Mouse (Mus musculus) embryonic facial prominence, embryonic 11.5 days (tissue): ENCODE results near the gene Zfp36l2. TPM values are rescaled to one million over a fixed set of nuclear protein-coding genes. Genes with fewer than 3 reads are reported as not detected.

Experiments used
- ATAC-seq: fragments of 200-750 bp; cut with Nextera tagmentation; replicated peaks from 2 replicates; pipeline ENCODE4 v1.8.0; 2017; ENCODE audit warnings: low read depth; ENCODE audit not compliant: insufficient number of reproducible peaks, low FRiP score, low TSS enrichment
- DNase-seq: peaks from one replicate; pipeline ENCODE4 v3.0.0-alpha.2; 2015; ENCODE audit warnings: low spot score
- H3K27ac ChIP-seq: fragments of 300-500 bp; sonication (generic); replicated peaks from 2 replicates; pipeline ENCODE4 v1.5.1; 2014; ENCODE audit warnings: mild to moderate bottlenecking, low read depth, low read length, control low read depth
- H3K27me3 ChIP-seq: fragments of 300-500 bp; sonication (generic); 2 replicates; pipeline ENCODE4 v1.6.1; 2014; ENCODE audit warnings: mild to moderate bottlenecking, low read length, moderate library complexity, mixed read lengths; ENCODE audit not compliant: control insufficient read depth, insufficient read depth
- H3K36me3 ChIP-seq: fragments of 300-500 bp; sonication (generic); replicated peaks from 2 replicates; pipeline ENCODE4 v1.6.1; 2014; ENCODE audit warnings: low read depth, mild to moderate bottlenecking, low read length, moderate library complexity, mixed read lengths; ENCODE audit not compliant: control insufficient read depth, insufficient read depth
- H3K4me1 ChIP-seq: fragments of 300-500 bp; sonication (generic); 2 replicates; pipeline ENCODE4 v1.6.1; 2014; ENCODE audit warnings: low read length, mixed read lengths; ENCODE audit not compliant: control insufficient read depth, insufficient read depth
- H3K4me2 ChIP-seq: fragments of 300-500 bp; sonication (generic); 2 replicates; pipeline ENCODE4 v1.6.1; 2014; ENCODE audit warnings: low read depth, mild to moderate bottlenecking, control low read depth, low read length, moderate library complexity
- H3K4me3 ChIP-seq: fragments of 300-500 bp; sonication (generic); 2 replicates; pipeline ENCODE4 v1.5.1; 2014; ENCODE audit warnings: low read depth, low read length, control low read depth
- H3K9ac ChIP-seq: fragments of 300-500 bp; sonication (generic); replicated peaks from 2 replicates; pipeline ENCODE4 v1.6.1; 2014; ENCODE audit warnings: mild to moderate bottlenecking, control low read depth, low read length
- H3K9me3 ChIP-seq: fragments of 300-500 bp; sonication (generic); replicated peaks from 2 replicates; pipeline ENCODE4 v1.6.1; 2016; ENCODE audit warnings: mild to moderate bottlenecking, low read length, inconsistent platforms, mixed read lengths; ENCODE audit not compliant: control insufficient read depth
- WGBS: fragments of 180-500 bp; shearing (Covaris S2); extraction: QIAGEN DNeasy Blood & Tissue Kit; methylation state at CpG from one replicate; pipeline ENCODE4 v1.1.7; 2014; 5-methylcytosine and 5-hydroxymethylcytosine counted together
- polyA plus RNA-seq: library from polyadenylated mRNA; unstranded; fragments of >200 nt; fragmentation: Nextera tagmentation; extraction: Ambion mirVana; gene quantifications from 2 replicates; pipeline ENCODE4 v1.2.1, GENCODE M21; 2014

The Zfp36l2 gene
- polyA plus RNA-seq, 1 experiment from 2014 or later, result 22.8 TPM

DNA sequence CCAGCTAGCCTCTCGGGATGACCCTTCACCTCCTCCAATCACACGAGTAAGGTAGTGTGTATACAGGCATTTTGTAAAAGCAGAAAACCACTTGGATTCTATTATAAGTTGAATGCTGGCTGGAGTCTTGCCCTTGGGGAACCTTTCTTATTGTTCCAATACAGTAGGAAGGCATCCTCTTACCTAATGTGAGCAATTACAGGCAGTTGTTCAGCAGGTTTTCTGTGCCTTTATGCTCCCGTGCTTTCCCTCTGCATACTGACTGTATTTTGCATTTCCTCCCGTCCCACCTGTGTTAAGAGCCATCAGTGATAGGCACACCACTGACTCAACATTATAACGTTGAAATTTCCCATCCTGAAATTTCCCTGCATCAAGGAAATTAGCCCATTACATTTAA lies 17.2 kb upstream of the Zfp36l2 start:
- DNase-seq, result no peak
- 62% methylated on average over 5 of the region's 5 CpGs for WGBS
- ATAC-seq, result no peak
- no peaks in the 10 kb centered on the region for H3K9me3 ChIP-seq
- H3K27ac ChIP-seq, result no peak overlapping the region
- no peak overlapping the region for H3K9ac ChIP-seq
- H3K4me2 ChIP-seq, result no peak overlapping the region
- no peaks in the 10 kb centered on the region for H3K36me3 ChIP-seq
- H3K27me3 ChIP-seq, result no peaks in the 10 kb centered on the region
- no peaks in the 10 kb centered on the region for H3K4me1 ChIP-seq
- no peak overlapping the region for H3K4me3 ChIP-seq

DNA sequence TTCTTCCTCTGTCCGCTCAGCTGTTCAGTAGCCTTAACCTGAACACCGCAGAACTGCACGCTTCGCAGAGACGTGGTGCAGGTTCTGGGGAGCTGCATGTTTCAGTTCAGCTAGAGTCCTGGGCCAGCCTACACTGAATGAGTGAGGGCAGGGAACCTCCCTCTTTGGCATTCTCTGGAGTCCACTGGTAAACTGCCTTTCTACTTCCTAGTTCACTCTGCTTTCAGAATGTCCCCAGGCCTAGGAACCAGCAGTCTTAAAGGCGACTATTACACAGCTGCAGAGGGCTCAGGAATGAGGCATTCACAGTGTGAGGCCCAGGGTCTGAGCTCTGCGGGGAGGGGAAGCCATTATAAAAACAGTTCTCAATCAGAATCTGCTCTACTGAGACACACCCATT lies 15.6 kb upstream of the Zfp36l2 start:
- no peak overlapping the region for H3K27ac ChIP-seq
- no peaks in the 10 kb centered on the region for H3K27me3 ChIP-seq
- DNase-seq (no peak), ATAC-seq (no peak)
- no peak overlapping the region for H3K4me2 ChIP-seq
- H3K4me1 ChIP-seq, result no peaks in the 10 kb centered on the region
- H3K9me3 ChIP-seq, result no peaks in the 10 kb centered on the region
- H3K4me3 ChIP-seq, result no peak overlapping the region
- WGBS, result 64% methylated on average over 7 of the region's 7 CpGs
- no peaks in the 10 kb centered on the region for H3K36me3 ChIP-seq
- H3K9ac ChIP-seq, result no peak overlapping the region

DNA sequence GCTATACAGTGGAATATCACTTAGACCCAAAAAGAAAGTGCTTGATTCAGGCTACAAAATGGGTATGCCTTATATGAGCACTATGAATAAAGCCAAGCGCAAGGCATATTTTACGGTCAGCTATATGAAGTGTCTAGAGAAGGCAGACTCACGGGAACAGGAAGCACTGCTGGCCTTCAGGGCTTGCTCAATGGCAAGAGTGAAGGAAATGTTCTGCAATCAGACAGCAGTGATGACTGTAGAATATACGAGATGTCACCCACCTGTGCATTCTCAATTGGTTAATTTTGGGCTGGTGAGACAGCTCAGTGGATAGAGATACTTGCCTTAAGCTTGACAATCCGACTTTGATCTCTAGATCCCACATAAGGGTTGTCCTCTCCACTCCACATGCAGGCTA lies 13.4 kb upstream of the Zfp36l2 start:
- Histone ChIP-seq H3K36me3 (no peaks in the 10 kb centered on the region), H3K4me2 (no peak overlapping the region), H3K27me3 (no peaks in the 10 kb centered on the region), H3K4me3 (no peak overlapping the region), H3K9ac (no peak overlapping the region), H3K27ac (no peak overlapping the region), H3K4me1 (peaks cover 2% of the 10 kb centered on the region), H3K9me3 (no peaks in the 10 kb centered on the region)
- ATAC-seq, result no peak
- 92% methylated on average over 5 of the region's 5 CpGs for WGBS
- no peak for DNase-seq

DNA sequence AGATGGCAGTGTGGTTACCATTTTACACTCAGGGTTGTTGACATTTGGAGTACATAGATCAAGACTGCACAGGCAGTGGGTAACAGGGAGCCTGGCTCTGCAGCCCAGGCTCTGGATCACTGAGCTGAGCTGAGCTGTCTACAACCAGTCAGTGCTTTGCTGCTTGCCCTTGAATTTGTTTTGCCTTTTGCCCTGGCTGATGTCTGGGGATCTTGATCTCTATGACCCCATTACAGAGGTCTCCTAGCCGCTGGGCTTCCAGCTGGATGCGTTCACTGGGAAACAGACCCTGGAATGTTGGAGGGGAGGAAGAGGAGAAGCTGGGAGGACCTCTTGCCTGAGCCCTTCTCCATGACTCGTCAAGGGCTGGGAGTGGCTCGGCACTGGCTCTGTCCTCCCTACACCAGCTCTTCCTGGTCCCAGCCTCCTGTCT lies 10.2 kb upstream of the Zfp36l2 start:
- Histone ChIP-seq H3K9me3 (no peaks in the 10 kb centered on the region), H3K27ac (no peak overlapping the region), H3K4me2 (no peak overlapping the region), H3K27me3 (no peaks in the 10 kb centered on the region), H3K4me1 (peaks cover 2% of the 10 kb centered on the region), H3K36me3 (no peaks in the 10 kb centered on the region), H3K9ac (no peak overlapping the region), H3K4me3 (no peak overlapping the region)
- DNase-seq, result no peak
- WGBS, result 40% methylated on average over 4 of the region's 4 CpGs
- ATAC-seq, result no peak

DNA sequence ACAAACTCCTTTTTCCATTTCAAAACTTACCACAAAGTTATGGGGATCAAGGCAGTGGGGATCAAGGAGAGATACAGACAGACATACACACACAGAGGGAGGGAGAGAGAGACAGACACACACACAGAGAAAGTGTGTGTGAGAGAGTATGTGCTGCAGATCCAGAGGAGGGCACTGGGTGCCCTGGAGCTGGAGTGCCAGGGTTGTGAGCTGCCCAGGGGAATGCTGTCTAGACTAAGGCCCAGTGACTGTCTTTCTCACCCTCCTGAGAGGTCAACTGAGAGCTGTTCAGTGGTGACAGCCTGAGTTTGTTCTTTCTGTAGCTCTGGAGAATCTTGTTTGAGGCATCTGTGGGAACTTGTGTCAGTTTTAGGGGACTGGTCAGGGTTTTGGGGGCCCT lies 8.6 kb upstream of the Zfp36l2 start:
- DNase-seq (no peak), ATAC-seq (no peak)
- no peak overlapping the region for H3K27ac ChIP-seq
- H3K4me3 ChIP-seq, result no peak overlapping the region
- peaks cover 2% of the 10 kb centered on the region for H3K4me1 ChIP-seq
- H3K9me3 ChIP-seq, result no peaks in the 10 kb centered on the region
- no peaks in the 10 kb centered on the region for H3K36me3 ChIP-seq
- no peak overlapping the region for H3K4me2 ChIP-seq
- no peak overlapping the region for H3K9ac ChIP-seq
- no peaks in the 10 kb centered on the region for H3K27me3 ChIP-seq

DNA sequence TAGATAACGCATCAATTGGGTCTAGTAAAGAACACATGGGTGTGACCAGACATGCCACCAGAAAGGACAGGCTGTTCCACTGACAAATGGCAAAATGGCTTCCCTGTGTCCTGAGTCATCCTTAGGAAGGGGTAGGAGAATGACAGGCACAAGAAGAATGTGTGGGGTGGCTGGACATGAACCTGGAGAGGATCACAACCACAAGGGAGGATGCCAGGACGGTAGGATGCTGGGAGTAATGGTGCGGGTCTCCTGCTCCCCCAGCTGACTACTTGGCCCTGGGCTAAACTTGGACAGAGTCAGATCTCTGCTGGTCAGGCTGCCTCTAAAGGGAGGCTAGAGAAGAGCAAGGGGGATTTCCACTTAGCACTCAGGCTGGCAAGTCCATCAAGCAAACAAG lies 8.1 kb upstream of the Zfp36l2 start:
- Histone ChIP-seq H3K27ac (no peak overlapping the region), H3K27me3 (no peaks in the 10 kb centered on the region), H3K9me3 (no peaks in the 10 kb centered on the region), H3K4me1 (peaks cover 2% of the 10 kb centered on the region), H3K36me3 (no peaks in the 10 kb centered on the region), H3K4me2 (no peak overlapping the region), H3K4me3 (no peak overlapping the region), H3K9ac (no peak overlapping the region)
- no peak for DNase-seq
- WGBS, result 81% methylated on average over 3 of the region's 3 CpGs
- no peak for ATAC-seq

DNA sequence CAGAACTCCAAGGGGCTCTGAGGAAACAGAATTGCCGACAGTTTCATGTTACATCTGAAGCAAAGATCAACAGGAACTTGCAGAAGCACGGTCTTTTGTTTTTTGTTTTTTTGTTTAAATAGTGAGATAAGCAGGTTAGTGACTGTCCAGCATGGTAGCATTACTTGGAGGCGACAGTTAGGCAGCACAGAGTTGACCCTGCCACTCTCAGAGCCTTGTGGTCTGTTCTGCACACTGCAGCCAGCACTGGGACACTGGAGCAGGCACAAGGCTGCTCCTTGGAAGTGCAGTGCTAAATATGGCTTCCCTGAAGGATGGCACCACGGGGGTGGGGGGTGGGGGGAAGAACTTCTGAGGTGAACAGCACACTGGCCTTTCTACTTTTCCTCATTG lies 7.3 kb upstream of the Zfp36l2 start:
- H3K4me2 ChIP-seq, result no peak overlapping the region
- no peaks in the 10 kb centered on the region for H3K9me3 ChIP-seq
- ATAC-seq (no peak), DNase-seq (no peak)
- no peaks in the 10 kb centered on the region for H3K27me3 ChIP-seq
- no peak overlapping the region for H3K4me3 ChIP-seq
- H3K9ac ChIP-seq, result no peak overlapping the region
- no peak overlapping the region for H3K27ac ChIP-seq
- 43% methylated on average over 4 of the region's 4 CpGs for WGBS
- peaks cover 2% of the 10 kb centered on the region for H3K4me1 ChIP-seq
- peaks cover 3% of the 10 kb centered on the region; the same call in 1 of the 2 replicates for H3K36me3 ChIP-seq

DNA sequence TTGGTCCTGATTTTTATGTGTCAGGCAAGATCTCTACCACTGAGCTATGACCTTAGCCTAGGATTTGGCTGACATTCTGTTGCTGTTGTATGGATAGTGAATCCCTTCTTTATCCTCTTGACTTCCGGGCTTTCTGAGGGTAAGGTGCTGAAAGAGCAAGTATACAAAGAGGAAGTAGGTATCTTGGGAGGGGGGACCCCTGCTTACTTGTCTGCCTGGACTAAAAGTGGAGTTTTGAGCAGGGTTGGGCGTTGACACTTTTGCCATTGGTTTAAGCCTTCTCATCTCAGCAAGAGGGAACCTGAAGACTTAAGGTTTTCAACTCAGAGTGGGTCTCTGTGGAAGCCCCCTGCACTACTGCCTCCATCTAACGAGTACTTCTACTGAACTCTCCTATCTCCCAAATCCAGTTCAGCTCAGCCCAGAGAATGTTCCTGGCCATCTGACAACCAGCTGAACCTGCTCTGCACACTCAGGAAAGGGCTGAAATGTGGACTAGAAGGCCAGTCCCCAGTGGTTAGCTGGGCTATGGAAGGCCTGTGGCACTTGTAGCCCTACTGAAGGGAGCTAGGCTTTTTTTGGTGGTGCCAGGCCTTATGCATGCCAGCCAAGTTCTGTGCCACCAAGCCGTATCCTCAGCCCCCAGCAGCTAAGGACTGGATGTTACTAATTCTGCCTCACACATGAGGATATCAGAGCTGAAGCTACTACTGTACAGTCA lies 6.7 kb upstream of the Zfp36l2 start:
- no peaks in the 10 kb centered on the region for H3K27me3 ChIP-seq
- peaks cover 2% of the 10 kb centered on the region for H3K4me1 ChIP-seq
- no peak overlapping the region for H3K4me2 ChIP-seq
- 76% methylated on average over 4 of the region's 4 CpGs for WGBS
- H3K27ac ChIP-seq, result no peak overlapping the region
- DNase-seq, result no peak
- H3K36me3 ChIP-seq, result peaks cover 3% of the 10 kb centered on the region; the same call in 1 of the 2 replicates
- H3K4me3 ChIP-seq, result no peak overlapping the region
- no peak overlapping the region for H3K9ac ChIP-seq
- ATAC-seq, result no peak
- no peaks in the 10 kb centered on the region for H3K9me3 ChIP-seq
